Mouse (Mus musculus): ENCODE measurements around the gene Birc6. TPM values are rescaled to one million over a fixed set of nuclear protein-coding genes. Genes with fewer than 3 reads are reported as not detected.

Gene Birc6
- polyA plus RNA-seq, 1 experiment = 10.0 TPM

DNA sequence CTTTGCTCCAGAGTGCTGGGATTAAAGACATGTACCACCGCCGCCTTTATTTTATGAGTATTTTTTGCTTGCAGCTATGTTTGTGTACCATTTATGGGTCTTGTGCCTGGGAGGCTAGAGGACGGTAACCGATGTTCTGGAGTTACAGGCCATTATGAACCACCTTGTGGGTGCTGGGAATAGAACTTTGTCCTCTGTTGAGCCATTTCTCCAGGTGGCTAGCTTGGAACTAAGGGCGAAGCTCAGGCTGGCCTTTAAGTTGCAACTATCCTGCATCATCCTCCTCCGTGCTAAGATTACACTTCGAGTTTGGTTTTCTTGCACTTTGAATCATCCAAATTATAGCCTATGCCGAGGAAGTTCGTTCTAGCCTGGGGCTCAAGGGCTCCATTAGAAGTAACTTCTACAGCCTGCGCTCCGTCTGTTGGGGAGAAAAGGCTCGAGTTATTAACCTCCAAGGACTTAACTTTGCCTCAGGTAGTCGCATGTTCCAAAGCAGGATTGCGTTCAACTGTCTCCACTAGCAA, 189.1 kb downstream of the Birc6 start:
- Histone ChIP-seq H3K4me1 (peaks cover 33% of the 10 kb centered on the region), H3K9me3 (no peaks in the 10 kb centered on the region), H3K36me3 (replicated peaks; ENCODE audit: low read length) (peaks cover 18% of the 10 kb centered on the region), H3K27me3 (replicated peaks) (peaks cover 8% of the 10 kb centered on the region), H3K4me3 (replicated peaks) (peak overlapping the region; percentile 98)
- TF ChIP-seq FLI1 (IDR thresholded peaks at IDR 0.05; ENCODE audit: low read length) = no peak
- TF ChIP-seq GATA1 (IDR thresholded peaks at IDR 0.05; ENCODE audit: borderline replicate concordance, low read length) = no peak

DNA sequence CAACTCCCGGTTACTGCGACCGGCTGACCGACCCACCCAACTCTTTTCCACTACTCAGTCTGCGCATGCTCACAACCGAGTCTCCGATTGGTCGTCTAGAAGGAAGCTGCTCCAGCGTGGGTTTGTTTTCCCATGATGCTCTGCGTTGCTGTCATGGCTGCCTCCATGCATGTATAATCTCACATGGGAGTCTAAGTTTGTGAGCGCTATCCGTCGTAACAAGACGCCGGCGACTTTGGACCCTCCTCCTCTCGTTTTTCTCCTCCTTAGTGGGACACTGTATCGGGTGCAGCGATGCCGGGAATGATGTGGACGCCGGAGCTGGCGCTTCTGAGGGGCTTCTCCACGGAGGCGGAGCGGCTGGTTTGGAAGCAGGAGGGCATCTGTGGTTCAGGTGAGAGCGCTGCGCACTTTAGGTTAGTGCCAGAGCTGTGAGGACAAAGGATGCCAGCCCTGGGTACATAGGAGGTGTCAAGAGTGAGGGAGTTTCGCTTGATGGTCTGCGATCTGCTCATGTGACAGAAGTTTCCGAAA, 189.6 kb downstream of the Birc6 start, which contains the start of gene Ttc27:
Ttc27 (plus strand) TSS at position 115 of the 534 bp plus-strand sequence.
- Histone ChIP-seq H3K4me1 (peaks cover 36% of the 10 kb centered on the region), H3K36me3 (replicated peaks; ENCODE audit: low read length) (peaks cover 23% of the 10 kb centered on the region), H3K4me3 (replicated peaks) (peak within 1 kb of the TSS; percentile 98), H3K27me3 (replicated peaks) (peaks cover 8% of the 10 kb centered on the region), H3K9me3 (no peaks in the 10 kb centered on the region)
- TF ChIP-seq GATA1 (IDR thresholded peaks at IDR 0.05; ENCODE audit: borderline replicate concordance, low read length) (no peak), FLI1 (IDR thresholded peaks at IDR 0.05; ENCODE audit: low read length) (no peak)

DNA sequence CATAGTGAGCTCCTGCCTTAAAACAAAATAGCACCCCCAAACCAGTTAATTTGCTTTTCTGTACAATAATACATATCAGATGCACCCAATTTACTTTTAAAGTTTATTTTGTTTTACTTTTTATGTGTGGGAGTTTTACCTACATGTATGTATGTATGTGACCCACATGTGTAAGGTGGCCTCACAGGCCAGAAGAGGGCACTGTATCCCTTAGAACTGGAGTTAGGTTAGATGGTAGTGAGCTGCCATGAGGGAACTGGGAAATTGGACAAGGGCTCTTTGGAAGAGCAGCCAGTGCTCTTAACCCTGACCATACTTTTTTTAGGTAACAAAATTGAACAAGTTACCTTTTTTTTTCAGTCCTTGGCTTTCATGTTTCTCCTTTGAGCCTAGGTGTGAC, 204.8 kb downstream of the Birc6 start:
- H3K36me3 ChIP-seq (replicated peaks; ENCODE audit: low read length) = peaks cover 39% of the 10 kb centered on the region
- TF ChIP-seq FLI1 (IDR thresholded peaks at IDR 0.05; ENCODE audit: low read length) = no peak
- TF ChIP-seq GATA1 (IDR thresholded peaks at IDR 0.05; ENCODE audit: borderline replicate concordance, low read length) = no peak
- H3K9me3 ChIP-seq = no peaks in the 10 kb centered on the region
- H3K27me3 ChIP-seq (replicated peaks) = no peaks in the 10 kb centered on the region
- peaks cover 44% of the 10 kb centered on the region for H3K4me1 ChIP-seq
- no peak overlapping the region for H3K4me3 ChIP-seq (replicated peaks)

DNA sequence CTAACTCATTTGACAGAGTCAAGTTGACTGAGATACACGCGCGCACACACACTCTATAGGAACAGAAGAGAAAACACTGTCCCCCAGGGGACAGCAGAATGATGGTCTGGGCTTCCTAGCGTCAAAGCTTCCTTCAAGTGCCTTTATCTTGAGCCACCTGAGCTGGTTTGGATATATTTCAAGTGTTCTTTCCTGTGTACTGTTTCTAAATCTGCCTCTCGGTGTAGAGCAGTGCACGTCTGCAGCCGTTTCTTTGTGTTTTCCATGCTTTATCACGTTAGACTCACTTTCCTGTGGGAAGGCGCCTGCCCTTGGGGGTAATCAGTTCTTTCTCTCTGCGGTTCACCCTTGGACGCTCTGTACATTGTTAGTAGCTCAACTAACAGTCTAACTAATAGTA, 207.3 kb downstream of the Birc6 start:
- Histone ChIP-seq H3K27me3 (replicated peaks) (no peaks in the 10 kb centered on the region), H3K36me3 (replicated peaks; ENCODE audit: low read length) (peaks cover 32% of the 10 kb centered on the region), H3K4me1 (peaks cover 41% of the 10 kb centered on the region), H3K4me3 (replicated peaks) (peak overlapping the region; percentile 59), H3K9me3 (no peaks in the 10 kb centered on the region)
- TF ChIP-seq GATA1 (IDR thresholded peaks at IDR 0.05; ENCODE audit: borderline replicate concordance, low read length) = no peak; the same call in 2 of the 3 replicates
- TF ChIP-seq FLI1 (IDR thresholded peaks at IDR 0.05; ENCODE audit: low read length) = no peak

DNA sequence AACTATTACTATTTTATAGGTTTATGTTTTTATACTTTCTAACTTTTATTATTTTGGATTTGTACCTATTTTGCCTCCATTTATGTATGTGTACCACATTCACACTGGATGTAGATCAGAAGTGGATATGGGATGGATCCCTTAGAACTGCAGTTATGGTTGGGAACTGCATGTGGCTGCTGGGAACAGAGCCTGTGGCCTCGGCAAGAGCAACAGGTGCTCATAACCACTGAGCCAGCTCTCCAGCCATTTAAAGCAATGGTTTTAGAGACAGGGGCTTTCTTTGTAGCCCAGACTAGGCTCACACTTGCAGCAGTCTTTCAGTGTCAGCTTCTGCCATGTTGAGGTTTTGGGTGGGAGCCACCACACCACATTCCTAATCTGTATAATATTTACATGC, 221.6 kb downstream of the Birc6 start:
- H3K4me1 ChIP-seq = peaks cover 45% of the 10 kb centered on the region
- no peaks in the 10 kb centered on the region for H3K27me3 ChIP-seq (replicated peaks)
- H3K9me3 ChIP-seq = no peaks in the 10 kb centered on the region
- H3K36me3 ChIP-seq (replicated peaks; ENCODE audit: low read length) = peaks cover 35% of the 10 kb centered on the region
- H3K4me3 ChIP-seq (replicated peaks) = no peak overlapping the region
- no peak for TF ChIP-seq GATA1 (IDR thresholded peaks at IDR 0.05; ENCODE audit: borderline replicate concordance, low read length)
- TF ChIP-seq FLI1 (IDR thresholded peaks at IDR 0.05; ENCODE audit: low read length) = no peak

DNA sequence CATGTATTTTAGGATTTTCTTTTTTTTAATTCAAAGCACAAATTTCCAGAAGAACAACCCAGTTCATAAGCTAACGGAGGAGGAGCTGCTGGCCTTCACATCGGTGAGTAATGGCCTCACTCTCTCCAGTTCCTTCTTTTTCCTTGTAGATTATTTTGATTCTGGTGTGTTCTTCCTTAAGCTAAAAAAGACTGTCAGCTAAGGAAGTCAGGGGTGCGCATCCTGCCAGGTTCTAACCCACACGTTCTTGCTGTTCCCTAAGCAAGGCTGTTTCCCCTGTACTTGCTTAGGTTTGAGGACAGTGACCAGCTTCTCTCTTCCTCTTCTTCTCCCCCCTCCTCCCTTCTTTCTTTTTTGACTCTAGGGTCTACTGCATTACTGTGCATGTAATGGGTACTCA, 222.9 kb downstream of the Birc6 start:
- no peak overlapping the region for H3K4me3 ChIP-seq (replicated peaks)
- no peaks in the 10 kb centered on the region for H3K27me3 ChIP-seq (replicated peaks)
- no peaks in the 10 kb centered on the region for H3K9me3 ChIP-seq
- H3K36me3 ChIP-seq (replicated peaks; ENCODE audit: low read length) = peaks cover 28% of the 10 kb centered on the region
- H3K4me1 ChIP-seq = peaks cover 40% of the 10 kb centered on the region
- no peak for TF ChIP-seq GATA1 (IDR thresholded peaks at IDR 0.05; ENCODE audit: borderline replicate concordance, low read length)
- TF ChIP-seq FLI1 (IDR thresholded peaks at IDR 0.05; ENCODE audit: low read length) = no peak

Other genes with a start within 250 kb of the Birc6 start
- gene Memo1, start 232.8 kb upstream of the Birc6 start, polyA plus RNA-seq (2012; ENCODE audit: insufficient read depth, low replicate concordance) = 15.6 and 32.8 TPM in 2 replicates
- gene Dpy30, start 204.4 kb upstream of the Birc6 start, polyA plus RNA-seq (2012; ENCODE audit: insufficient read depth, low replicate concordance) = 7.4 and 93.3 TPM in 2 replicates
- 3.9 and 15.5 TPM in 2 replicates for gene Spast, start 189.3 kb upstream of the Birc6 start, polyA plus RNA-seq (2012; ENCODE audit: insufficient read depth, low replicate concordance)
- 1.3 TPM in 1 of 2 replicates, not detected in the other for gene Slc30a6, start 132.7 kb upstream of the Birc6 start, polyA plus RNA-seq (2012; ENCODE audit: insufficient read depth, low replicate concordance)
- 0.43 TPM in 1 of 2 replicates, not detected in the other for gene Nlrc4, start 69.2 kb upstream of the Birc6 start, polyA plus RNA-seq (2012; ENCODE audit: insufficient read depth, low replicate concordance)
- 12.0 and 34.7 TPM in 2 replicates for gene Yipf4, start 38.8 kb upstream of the Birc6 start, polyA plus RNA-seq (2012; ENCODE audit: insufficient read depth, low replicate concordance)
- gene Ttc27, start 189.4 kb downstream of the Birc6 start, polyA plus RNA-seq (2012; ENCODE audit: insufficient read depth, low replicate concordance) = 6.8 TPM in 1 of 2 replicates, not detected in the other

Measured in megakaryocyte, embryonic 14.5 days (primary cell).